In the genomic region with DNA sequence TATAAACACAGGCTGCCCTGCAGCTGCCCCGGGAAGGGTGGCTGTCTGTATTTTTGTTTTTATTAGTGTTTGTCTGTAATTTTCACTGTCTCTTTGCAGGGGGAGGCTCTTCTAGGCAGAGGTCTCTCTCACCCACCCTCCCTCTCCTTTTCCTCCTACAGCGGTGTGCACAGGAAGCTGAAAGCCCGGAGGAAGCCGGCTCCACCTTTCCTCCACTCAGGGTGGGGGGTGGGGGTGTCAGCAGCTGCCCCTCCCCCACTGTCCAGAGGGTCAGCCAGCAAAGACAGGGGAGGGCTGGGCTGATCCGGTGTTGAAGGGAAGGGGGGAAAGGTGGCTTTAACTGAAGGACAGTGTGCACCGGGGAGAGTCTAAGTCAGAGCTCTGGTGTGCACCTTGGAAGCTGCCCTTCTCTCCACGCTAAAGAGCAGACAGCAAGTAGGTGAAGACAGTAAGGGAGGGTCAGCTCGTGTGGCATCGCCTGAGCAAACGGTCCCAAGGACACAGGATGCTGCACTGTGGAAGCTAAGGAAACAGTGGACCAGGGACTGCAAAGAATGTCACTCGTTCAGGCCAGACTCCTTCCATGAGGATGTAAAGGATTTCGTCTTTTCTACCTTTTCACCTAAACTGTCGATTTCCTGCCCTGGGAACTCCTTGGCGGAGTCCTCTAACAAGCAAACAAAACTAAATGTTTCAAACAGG, we compare ENCODE assay signal across 8 mouse cellular contexts. TPM values are rescaled to one million over a fixed set of nuclear protein-coding genes. Genes with fewer than 3 reads are reported as not detected.
A peak's percentile ranks its signal among the peaks of the same experiment; 100 is the strongest.
DNase-seq lines count a peak whose midpoint lies in the region; ATAC-seq lines count a peak whose summit lies in the region.

No protein-coding gene starts in this region.

- DNase-seq in embryo, embryonic 10 days (ENCODE audit: low spot score) = peak; percentile 45
- DNase-seq in embryo, embryonic 10.5 days (ENCODE audit: low spot score) = no peak
- DNase-seq in embryo, embryonic 9.5 days (ENCODE audit: extremely low spot score) = peak; percentile 51
- DNase-seq in hindbrain, embryonic 14.5 days (ENCODE audit: low spot score) = no peak
- peak; percentile 85 for DNase-seq in yolk sac, embryonic 10.5 days (ENCODE audit: low spot score)
- no peak for DNase-seq in cerebellum, adult 18-20 months

- H3K9me3 ChIP-seq in hindbrain, embryonic 14.5 days (ENCODE audit: control insufficient read depth, low read length) = no peaks in the 10 kb centered on the region
- no peaks in the 10 kb centered on the region for H3K9me3 ChIP-seq in liver, embryonic 15.5 days (replicated peaks)

- no peak overlapping the region for H3K4me3 ChIP-seq in hindbrain, embryonic 14.5 days (replicated peaks; ENCODE audit: low read length)
- no peak overlapping the region for H3K4me3 ChIP-seq in liver, embryonic 15.5 days (replicated peaks)

- ATAC-seq in hindbrain, embryonic 14.5 days (ENCODE audit: low FRiP score) = no peak
- peak; percentile 23; the same call in 1 of the 2 replicates for ATAC-seq in liver, embryonic 15.5 days (ENCODE audit: insufficient read depth)
- ATAC-seq in frontal cortex, adult (ENCODE audit: low TSS enrichment) = no peak

- H3K27me3 ChIP-seq in hindbrain, embryonic 14.5 days (ENCODE audit: control insufficient read depth, insufficient read depth, low read length) = no peaks in the 10 kb centered on the region
- H3K27me3 ChIP-seq in liver, embryonic 15.5 days = no peaks in the 10 kb centered on the region

- 38% methylated on average over 14 of the region's 14 CpGs for WGBS in hindbrain, embryonic 14.5 days
- WGBS in liver, embryonic 15.5 days (ENCODE audit: insufficient replicate concordance) = 21% methylated on average over 14 of the region's 14 CpGs

- H3K9ac ChIP-seq in hindbrain, embryonic 14.5 days = no peak overlapping the region
- peak overlapping the region; percentile 27; the same call in 1 of the 2 replicates for H3K9ac ChIP-seq in liver, embryonic 15.5 days

- H3K4me2 ChIP-seq in hindbrain, embryonic 14.5 days (replicated peaks) = no peak overlapping the region
- peak overlapping the region; percentile 44 for H3K4me2 ChIP-seq in liver, embryonic 15.5 days

- peak overlapping the region; percentile 57; the same call in 1 of the 2 replicates for H3K27ac ChIP-seq in hindbrain, embryonic 14.5 days
- H3K27ac ChIP-seq in liver, embryonic 15.5 days (replicated peaks) = peak overlapping the region; percentile 51

- peaks cover 28% of the 10 kb centered on the region for H3K4me1 ChIP-seq in hindbrain, embryonic 14.5 days (replicated peaks; ENCODE audit: control insufficient read depth, insufficient read depth, low read length)
- peaks cover 89% of the 10 kb centered on the region for H3K4me1 ChIP-seq in liver, embryonic 15.5 days (replicated peaks)

- H3K36me3 ChIP-seq in hindbrain, embryonic 14.5 days (replicated peaks; ENCODE audit: control insufficient read depth, insufficient read depth) = no peaks in the 10 kb centered on the region
- no peaks in the 10 kb centered on the region for H3K36me3 ChIP-seq in liver, embryonic 15.5 days (replicated peaks)

RNA-seq across cellular contexts. Expression of gene Rassf3, which starts 46.0 kb away (rescaled TPM):
- polyA plus RNA-seq in hindbrain, embryonic 14.5 days (2014; fragmentation: Nextera tagmentation; extraction: Ambion mirVana) = 5.8 and 6.5 TPM in 2 replicates
- 11.3 and 11.9 TPM in 2 replicates for polyA plus RNA-seq in liver, embryonic 15.5 days (2015; fragmentation: Nextera tagmentation; extraction: Ambion mirVana)

Comparison
In these comparisons a context has a peak if more than half of its experiments do, and no peak if none do; other contexts are left out.
1. DNase-seq: peak in embryo, embryonic 10 days (single experiment), embryo, embryonic 9.5 days (single experiment) and yolk sac, embryonic 10.5 days (single experiment); none in embryo, embryonic 10.5 days (single experiment), hindbrain, embryonic 14.5 days (single experiment) and cerebellum, adult 18-20 months (0 of 2).